Mouse (Mus musculus) stomach, embryonic 15.5 days (tissue): Measurements from ENCODE around the gene Midn. TPM values are rescaled to one million over a fixed set of nuclear protein-coding genes. Genes with fewer than 3 reads are reported as not detected.
A peak's percentile ranks its signal among the peaks of the same experiment; 100 is the strongest.

Experiments
- ATAC-seq: fragments of 200-750 bp; cut with Nextera tagmentation; 2 replicates; pipeline ENCODE4 v1.8.0; 2017; ENCODE audit warnings: low read depth, moderate number of reproducible peaks, moderate TSS enrichment; ENCODE audit not compliant: insufficient read depth, low FRiP score
- H3K27ac ChIP-seq: fragments of 300-500 bp; sonication (generic); 2 replicates; pipeline ENCODE4 v1.5.1; 2015; ENCODE audit warnings: mild to moderate bottlenecking, inconsistent platforms
- H3K27me3 ChIP-seq: fragments of 300-500 bp; sonication (generic); replicated peaks from 2 replicates; pipeline ENCODE4 v1.6.1; 2015; ENCODE audit warnings: inconsistent platforms
- H3K36me3 ChIP-seq: fragments of 300-500 bp; sonication (generic); 2 replicates; pipeline ENCODE4 v1.6.1; 2015; ENCODE audit warnings: inconsistent platforms
- H3K4me1 ChIP-seq: fragments of 300-500 bp; sonication (generic); 2 replicates; pipeline ENCODE4 v1.6.1; 2015; ENCODE audit warnings: inconsistent platforms
- H3K4me2 ChIP-seq: fragments of 300-500 bp; sonication (generic); 2 replicates; pipeline ENCODE4 v1.6.1; 2015; ENCODE audit warnings: mild to moderate bottlenecking, inconsistent platforms
- H3K4me3 ChIP-seq: fragments of 300-500 bp; sonication (generic); replicated peaks from 2 replicates; pipeline ENCODE4 v1.5.1; 2015; ENCODE audit warnings: inconsistent platforms
- H3K9ac ChIP-seq: fragments of 300-500 bp; sonication (generic); 2 replicates; pipeline ENCODE4 v1.6.1; 2015; ENCODE audit warnings: inconsistent platforms
- H3K9me3 ChIP-seq: fragments of 300-500 bp; sonication (generic); 2 replicates; pipeline ENCODE4 v1.6.1; 2016; ENCODE audit warnings: inconsistent platforms
- WGBS: fragments of 180-500 bp; shearing (Covaris S2); methylation state at CpG from one replicate; pipeline ENCODE4 v1.1.7; 2015; 5-methylcytosine and 5-hydroxymethylcytosine counted together
- polyA plus RNA-seq: library from polyadenylated mRNA; unstranded; fragments of >200 nt; fragmentation: Nextera tagmentation; extraction: Ambion mirVana; gene quantifications from 2 replicates; pipeline ENCODE4 v1.2.1, GENCODE M21; 2015

Gene Midn
- polyA plus RNA-seq, 1 experiment from 2014 or later, result 16.0 TPM

- Histone ChIP-seq H3K27me3 (no peaks in the 10 kb centered on the region; the same call in 1 of the 2 replicates), H3K4me3 (no peak overlapping the region), H3K36me3 (peaks cover 10% of the 10 kb centered on the region; the same call in 1 of the 2 replicates), H3K4me1 (peaks cover 32% of the 10 kb centered on the region), H3K9ac (no peak overlapping the region), H3K4me2 (no peak overlapping the region), H3K27ac (no peak overlapping the region), H3K9me3 (no peaks in the 10 kb centered on the region)
- ATAC-seq, result no peak
- whole genome bisulfite sequencing, result 77% methylated on average over 5 of the region's 5 CpGs
These were observed 28.3 kb downstream of the Midn start for GRCm38 (mm10) chr10:80176270-80176834.

GRCm38 (mm10) chr10:80177441-80178279 lies 29.6 kb downstream of the Midn start:
- Histone ChIP-seq H3K9ac (no peak overlapping the region), H3K27me3 (no peaks in the 10 kb centered on the region; the same call in 1 of the 2 replicates), H3K4me3 (no peak overlapping the region), H3K4me2 (no peak overlapping the region), H3K4me1 (peaks cover 21% of the 10 kb centered on the region), H3K36me3 (no peaks in the 10 kb centered on the region), H3K27ac (no peak overlapping the region), H3K9me3 (no peaks in the 10 kb centered on the region)
- 69% methylated on average over 7 of the region's 7 CpGs for WGBS
- no peak for ATAC-seq

- H3K27ac ChIP-seq, result peak within 1 kb of the TSS; percentile 57; the same call in 1 of the 2 replicates
- H3K27me3 ChIP-seq, result no peaks in the 10 kb centered on the region; the same call in 1 of the 2 replicates
- H3K4me1 ChIP-seq, result peaks cover 16% of the 10 kb centered on the region
- H3K9ac ChIP-seq, result peak within 1 kb of the TSS; percentile 52
- peak within 1 kb of the TSS; percentile 72 for H3K4me2 ChIP-seq
- H3K4me3 ChIP-seq, result peak within 1 kb of the TSS; percentile 67
- peak; percentile 36; the same call in 1 of the 2 replicates for ATAC-seq
- under 1% methylated on average over 75 of the region's 106 CpGs for WGBS
- H3K9me3 ChIP-seq, result no peaks in the 10 kb centered on the region
- H3K36me3 ChIP-seq, result no peaks in the 10 kb centered on the region
These were observed 31.3 kb downstream of the Midn start, which contains the start of gene Efna2 for GRCm38 (mm10) chr10:80179068-80180051. TSS of gene Efna2 (plus strand) at chr10:80179482.

GRCm38 (mm10) chr10:80180288-80180687 lies 32.2 kb downstream of the Midn start:
- 0 out of 2 replicates have a peak overlapping the region, but pooled peaks have one; percentile 52 for H3K9ac ChIP-seq
- no peak for ATAC-seq
- no peaks in the 10 kb centered on the region; the same call in 1 of the 2 replicates for H3K27me3 ChIP-seq
- no peaks in the 10 kb centered on the region for H3K9me3 ChIP-seq
- peak overlapping the region; percentile 67 for H3K4me3 ChIP-seq
- no peak overlapping the region for H3K27ac ChIP-seq
- H3K4me1 ChIP-seq, result peaks cover 16% of the 10 kb centered on the region
- WGBS, result 47% methylated on average over 6 of the region's 6 CpGs
- no peaks in the 10 kb centered on the region for H3K36me3 ChIP-seq
- peak overlapping the region; percentile 72 for H3K4me2 ChIP-seq

- peaks cover 16% of the 10 kb centered on the region for H3K4me1 ChIP-seq
- no peak for ATAC-seq
- no peaks in the 10 kb centered on the region for H3K36me3 ChIP-seq
- 42% methylated on average over 5 of the region's 5 CpGs for WGBS
- no peaks in the 10 kb centered on the region; the same call in 1 of the 2 replicates for H3K27me3 ChIP-seq
- H3K9ac ChIP-seq, result no peak overlapping the region
- H3K4me3 ChIP-seq, result 0 out of 2 replicates have a peak overlapping the region, but pooled peaks have one; percentile 67
- no peaks in the 10 kb centered on the region for H3K9me3 ChIP-seq
- H3K4me2 ChIP-seq, result peak overlapping the region; percentile 72
- no peak overlapping the region for H3K27ac ChIP-seq
These were observed 32.8 kb downstream of the Midn start for GRCm38 (mm10) chr10:80180823-80181222.

- 92% methylated on average over 7 of the region's 7 CpGs for WGBS
- H3K4me1 ChIP-seq, result peaks cover 16% of the 10 kb centered on the region
These were observed 34.5 kb downstream of the Midn start for GRCm38 (mm10) chr10:80182547-80182946.

GRCm38 (mm10) chr10:80186649-80187048 lies 38.6 kb downstream of the Midn start:
- 47% methylated on average over 27 of the region's 27 CpGs for WGBS

More at GRCm38 (mm10) chr10:80182547-80182946, 34.5 kb downstream of the Midn start:
- ATAC-seq, result no peak
- H3K4me2 ChIP-seq, result no peak overlapping the region
- no peak overlapping the region for H3K27ac ChIP-seq
- H3K9me3 ChIP-seq, result no peaks in the 10 kb centered on the region
- no peak overlapping the region for H3K4me3 ChIP-seq
- H3K9ac ChIP-seq, result no peak overlapping the region
- H3K27me3 ChIP-seq, result no peaks in the 10 kb centered on the region; the same call in 1 of the 2 replicates
- H3K36me3 ChIP-seq, result no peaks in the 10 kb centered on the region

GRCm38 (mm10) chr10:80187739-80188138 lies 39.7 kb downstream of the Midn start:
- 92% methylated on average over 10 of the region's 10 CpGs for WGBS
- Histone ChIP-seq H3K27ac (no peak overlapping the region), H3K9ac (no peak overlapping the region), H3K4me2 (no peak overlapping the region), H3K9me3 (no peaks in the 10 kb centered on the region), H3K4me3 (no peak overlapping the region), H3K4me1 (peaks cover 9% of the 10 kb centered on the region), H3K27me3 (peaks cover 32% of the 10 kb centered on the region), H3K36me3 (no peaks in the 10 kb centered on the region)
- no peak for ATAC-seq

More at GRCm38 (mm10) chr10:80186649-80187048, 38.6 kb downstream of the Midn start:
- Histone ChIP-seq H3K4me2 (no peak overlapping the region), H3K36me3 (no peaks in the 10 kb centered on the region), H3K4me1 (peaks cover 9% of the 10 kb centered on the region), H3K4me3 (no peak overlapping the region), H3K27ac (no peak overlapping the region), H3K9me3 (no peaks in the 10 kb centered on the region), H3K9ac (no peak overlapping the region), H3K27me3 (peaks cover 21% of the 10 kb centered on the region)
- ATAC-seq, result no peak

- H3K36me3 ChIP-seq, result no peaks in the 10 kb centered on the region
- H3K9me3 ChIP-seq, result no peaks in the 10 kb centered on the region
- no peak overlapping the region for H3K27ac ChIP-seq
- H3K4me3 ChIP-seq, result no peak overlapping the region
- ATAC-seq, result no peak
- no peak overlapping the region for H3K4me2 ChIP-seq
- no peak overlapping the region for H3K9ac ChIP-seq
- H3K4me1 ChIP-seq, result peaks cover 9% of the 10 kb centered on the region
- peaks cover 33% of the 10 kb centered on the region for H3K27me3 ChIP-seq
- 74% methylated on average over 15 of the region's 15 CpGs for WGBS
These were observed 40.5 kb downstream of the Midn start for GRCm38 (mm10) chr10:80188453-80189024.

GRCm38 (mm10) chr10:80189999-80190398 lies 41.9 kb downstream of the Midn start:
- Histone ChIP-seq H3K4me2 (peak overlapping the region; percentile 81), H3K9me3 (no peaks in the 10 kb centered on the region), H3K9ac (peak overlapping the region; percentile 16; the same call in 1 of the 2 replicates), H3K4me3 (peak overlapping the region; percentile 40), H3K36me3 (no peaks in the 10 kb centered on the region), H3K27me3 (peaks cover 33% of the 10 kb centered on the region), H3K4me1 (peaks cover 9% of the 10 kb centered on the region), H3K27ac (no peak overlapping the region)
- ATAC-seq, result no peak
- WGBS, result 17% methylated on average over 21 of the region's 21 CpGs
